In genomic region chr7:4740309-4740727, GRCm38 (mm10) we compare ENCODE assay signal across 8 mouse cellular contexts. TPM values are rescaled to one million over a fixed set of nuclear protein-coding genes. Genes with fewer than 3 reads are reported as not detected.
A peak's percentile ranks its signal among the peaks of the same experiment; 100 is the strongest.
DNase-seq lines count a peak whose midpoint lies in the region; ATAC-seq and TF ChIP-seq lines count a peak whose summit lies in the region.

No protein-coding gene starts in this region.

- peak; percentile 34 for ATAC-seq in embryonic facial prominence, embryonic 11.5 days (replicated peaks; ENCODE audit: insufficient number of reproducible peaks, low FRiP score, low TSS enrichment, low read depth)
- ATAC-seq in hindbrain, postnatal 0 days, result no peak; the same call in 1 of the 2 replicates
- ATAC-seq in neural tube, embryonic 12.5 days (ENCODE audit: low FRiP score, low read depth), result peak; percentile 48

- H3K79me2 ChIP-seq in liver, adult 2 months (ENCODE audit: control insufficient read depth, insufficient read depth, low read length), result 0 out of 2 replicates have a peak, but pooled peaks cover 2% of the 10 kb centered on the region

- 0 out of 2 replicates have a peak, but pooled peaks cover 5% of the 10 kb centered on the region for H3K4me1 ChIP-seq in liver, adult 2 months (ENCODE audit: control insufficient read depth, insufficient read depth, low read length)
- H3K4me1 ChIP-seq in embryonic facial prominence, embryonic 11.5 days (ENCODE audit: control insufficient read depth, insufficient read depth, low read length), result no peaks in the 10 kb centered on the region
- peaks cover 22% of the 10 kb centered on the region for H3K4me1 ChIP-seq in hindbrain, postnatal 0 days (ENCODE audit: insufficient read depth, low read length)
- H3K4me1 ChIP-seq in neural tube, embryonic 12.5 days, result peaks cover 31% of the 10 kb centered on the region

- H3K4me3 ChIP-seq in liver, adult 2 months (ENCODE audit: insufficient read depth, low read depth, low read length), result peak overlapping the region; percentile 67
- peak overlapping the region; percentile 81 for H3K4me3 ChIP-seq in embryonic facial prominence, embryonic 11.5 days (ENCODE audit: low read depth, low read length)
- H3K4me3 ChIP-seq in hindbrain, postnatal 0 days (ENCODE audit: low read length), result peak overlapping the region; percentile 74
- peak overlapping the region; percentile 71 for H3K4me3 ChIP-seq in neural tube, embryonic 12.5 days

- no peaks in the 10 kb centered on the region for H3K27me3 ChIP-seq in liver, adult 2 months (ENCODE audit: control insufficient read depth, insufficient read depth, low read length)
- no peaks in the 10 kb centered on the region for H3K27me3 ChIP-seq in embryonic facial prominence, embryonic 11.5 days (ENCODE audit: control insufficient read depth, insufficient read depth, low read length)
- H3K27me3 ChIP-seq in hindbrain, postnatal 0 days (ENCODE audit: insufficient read depth, low read length), result no peaks in the 10 kb centered on the region
- no peaks in the 10 kb centered on the region for H3K27me3 ChIP-seq in neural tube, embryonic 12.5 days (replicated peaks)

- no peaks in the 10 kb centered on the region for H3K36me3 ChIP-seq in liver, adult 2 months (ENCODE audit: control insufficient read depth, insufficient read depth, low read length)
- peaks cover 2% of the 10 kb centered on the region for H3K36me3 ChIP-seq in embryonic facial prominence, embryonic 11.5 days (replicated peaks; ENCODE audit: control insufficient read depth, insufficient read depth, low read depth, low read length)
- H3K36me3 ChIP-seq in hindbrain, postnatal 0 days (ENCODE audit: insufficient read depth, low read length), result no peaks in the 10 kb centered on the region
- peaks cover 16% of the 10 kb centered on the region for H3K36me3 ChIP-seq in neural tube, embryonic 12.5 days

- no peaks in the 10 kb centered on the region for H3K9me3 ChIP-seq in embryonic facial prominence, embryonic 11.5 days (replicated peaks; ENCODE audit: control insufficient read depth, low read length)
- H3K9me3 ChIP-seq in hindbrain, postnatal 0 days (ENCODE audit: low read length), result no peaks in the 10 kb centered on the region
- H3K9me3 ChIP-seq in neural tube, embryonic 12.5 days, result no peaks in the 10 kb centered on the region

- H3K27ac ChIP-seq in liver, adult 2 months (replicated peaks; ENCODE audit: insufficient read depth, low read depth, low read length), result peak overlapping the region; percentile 66
- peak overlapping the region; percentile 81 for H3K27ac ChIP-seq in embryonic facial prominence, embryonic 11.5 days (replicated peaks; ENCODE audit: low read depth, low read length)
- peak overlapping the region; percentile 92 for H3K27ac ChIP-seq in hindbrain, postnatal 0 days
- peak overlapping the region; percentile 68 for H3K27ac ChIP-seq in neural tube, embryonic 12.5 days

- H3K4me2 ChIP-seq in embryonic facial prominence, embryonic 11.5 days (ENCODE audit: low read depth, low read length), result peak overlapping the region; percentile 88
- peak overlapping the region; percentile 91 for H3K4me2 ChIP-seq in hindbrain, postnatal 0 days (ENCODE audit: low read depth, low read length)
- peak overlapping the region; percentile 86 for H3K4me2 ChIP-seq in neural tube, embryonic 12.5 days (replicated peaks)

- no peak for TF ChIP-seq POLR2A in liver, adult 2 months (IDR thresholded peaks at IDR 0.05; ENCODE audit: extremely low read depth, insufficient read depth, low read length)

- peak overlapping the region; percentile 91 for H3K9ac ChIP-seq in liver, adult 2 months (ENCODE audit: low read depth, low read length)
- peak overlapping the region; percentile 92 for H3K9ac ChIP-seq in embryonic facial prominence, embryonic 11.5 days (replicated peaks; ENCODE audit: low read length)
- H3K9ac ChIP-seq in hindbrain, postnatal 0 days (replicated peaks; ENCODE audit: low read length), result peak overlapping the region; percentile 91
- H3K9ac ChIP-seq in neural tube, embryonic 12.5 days, result peak overlapping the region; percentile 89

- under 1% methylated on average over 14 of the region's 14 CpGs for WGBS in liver, adult 2 months
- WGBS in embryonic facial prominence, embryonic 11.5 days, result 0% methylated on average over 14 of the region's 14 CpGs
- 2% methylated on average over 10 of the region's 14 CpGs for WGBS in hindbrain, postnatal 0 days
- WGBS in neural tube, embryonic 12.5 days, result 0% methylated on average over 13 of the region's 14 CpGs

- no peak for DNase-seq in liver, adult 2 months (ENCODE audit: extremely low read depth, low read depth, low spot score)
- no peak for DNase-seq in liver
- DNase-seq in embryonic facial prominence, embryonic 11.5 days (ENCODE audit: low spot score), result no peak
- DNase-seq in hindbrain, postnatal 0 days (ENCODE audit: low spot score), result no peak
- DNase-seq in gastrocnemius, adult 8-10 months (ENCODE audit: low spot score in 2 of 2), result no peak
- DNase-seq in layer of hippocampus, postnatal 25 days (ENCODE audit: extremely low spot score in 1 of 2, low spot score in 1 of 2), result no peak
- DNase-seq in thymus, postnatal 14 days, result no peak

- TF ChIP-seq CTCF in liver, adult 2 months (IDR thresholded peaks at IDR 0.05; ENCODE audit: low read depth, low read length), result no peak
- TF ChIP-seq CTCF in hindbrain, postnatal 0 days (IDR thresholded peaks at IDR 0.05; ENCODE audit: low read depth), result no peak

RNA-seq across cellular contexts. Expression of gene Kmt5c, which starts 0.4 kb away (rescaled TPM):
- total RNA-seq in liver, adult 2 months (2014; rRNA removed), result 7.8 and 9.5 TPM in 2 replicates
- 23.5 and 35.1 TPM in 2 replicates for polyA plus RNA-seq in liver, adult 2 months (2012; rRNA removed)
- 55.7 and 61.6 TPM in 2 replicates for polyA plus RNA-seq in embryonic facial prominence, embryonic 11.5 days (2014; fragmentation: Nextera tagmentation; extraction: Ambion mirVana)
- 29.3 and 39.5 TPM in 2 replicates for total RNA-seq in hindbrain, postnatal 0 days (2014; rRNA removed)
- polyA plus RNA-seq in hindbrain, postnatal 0 days (2015; fragmentation: Nextera tagmentation; extraction: Ambion mirVana), result 30.7 and 36.5 TPM in 2 replicates
- 96.5 and 98.5 TPM in 2 replicates for polyA plus RNA-seq in neural tube, embryonic 12.5 days (2016; fragmentation: Nextera tagmentation; extraction: Ambion mirVana)
- 1 to 10 TPM; 3.5 to 5.2 (median 4.8) TPM for total RNA-seq in gastrocnemius, adult 8-10 months (2022)
- total RNA-seq in layer of hippocampus, postnatal 25 days (2021), result 10 to 100 TPM; 23.5 to 34.3 TPM

RNA-seq across cellular contexts. Expression of gene Cox6b2, which starts 12.6 kb away (rescaled TPM):
- total RNA-seq in liver, adult 2 months (2014; rRNA removed), result not detected in 2 replicates
- 0.67 and 1.3 TPM in 2 replicates for polyA plus RNA-seq in liver, adult 2 months (2012; rRNA removed)
- polyA plus RNA-seq in embryonic facial prominence, embryonic 11.5 days (2014; fragmentation: Nextera tagmentation; extraction: Ambion mirVana), result 41.6 and 42.1 TPM in 2 replicates
- total RNA-seq in hindbrain, postnatal 0 days (2014; rRNA removed), result 10.6 and 37.2 TPM in 2 replicates
- 47.0 and 50.1 TPM in 2 replicates for polyA plus RNA-seq in hindbrain, postnatal 0 days (2015; fragmentation: Nextera tagmentation; extraction: Ambion mirVana)
- polyA plus RNA-seq in neural tube, embryonic 12.5 days (2016; fragmentation: Nextera tagmentation; extraction: Ambion mirVana), result 27.3 and 33.4 TPM in 2 replicates
- total RNA-seq in gastrocnemius, adult 8-10 months (2022), result not detected
- 1 to 10 TPM; 5.2 to 6.1 TPM for total RNA-seq in layer of hippocampus, postnatal 25 days (2021)

RNA-seq across cellular contexts. Expression of gene Tmem150b, which starts 15.3 kb away (rescaled TPM):
- total RNA-seq in liver, adult 2 months (2014; rRNA removed), result 0.07 and 0.28 TPM in 2 replicates
- polyA plus RNA-seq in liver, adult 2 months (2012; rRNA removed), result 0.19 and 0.44 TPM in 2 replicates
- not detected in 2 replicates for polyA plus RNA-seq in embryonic facial prominence, embryonic 11.5 days (2014; fragmentation: Nextera tagmentation; extraction: Ambion mirVana)
- total RNA-seq in hindbrain, postnatal 0 days (2014; rRNA removed), result not detected in 2 replicates
- polyA plus RNA-seq in hindbrain, postnatal 0 days (2015; fragmentation: Nextera tagmentation; extraction: Ambion mirVana), result 0.13 TPM in 2 replicates
- 0.11 and 0.14 TPM in 2 replicates for polyA plus RNA-seq in neural tube, embryonic 12.5 days (2016; fragmentation: Nextera tagmentation; extraction: Ambion mirVana)
- total RNA-seq in gastrocnemius, adult 8-10 months (2022), result not detected
- total RNA-seq in layer of hippocampus, postnatal 25 days (2021), result not detected

RNA-seq across cellular contexts. Expression of gene Fam71e2, which starts 30.8 kb away (rescaled TPM):
- total RNA-seq in liver, adult 2 months (2014; rRNA removed), result not detected in 2 replicates
- polyA plus RNA-seq in liver, adult 2 months (2012; rRNA removed), result not detected in 2 replicates
- not detected in 2 replicates for polyA plus RNA-seq in embryonic facial prominence, embryonic 11.5 days (2014; fragmentation: Nextera tagmentation; extraction: Ambion mirVana)
- not detected in 2 replicates for total RNA-seq in hindbrain, postnatal 0 days (2014; rRNA removed)
- polyA plus RNA-seq in hindbrain, postnatal 0 days (2015; fragmentation: Nextera tagmentation; extraction: Ambion mirVana), result not detected in 2 replicates
- not detected in 2 replicates for polyA plus RNA-seq in neural tube, embryonic 12.5 days (2016; fragmentation: Nextera tagmentation; extraction: Ambion mirVana)
- total RNA-seq in gastrocnemius, adult 8-10 months (2022), result not detected
- total RNA-seq in layer of hippocampus, postnatal 25 days (2021), result not detected

RNA-seq across cellular contexts. Expression of gene Il11, which starts 42.3 kb away (rescaled TPM):
- total RNA-seq in liver, adult 2 months (2014; rRNA removed), result not detected in 2 replicates
- 0.09 TPM in 1 of 2 replicates, not detected in the other for polyA plus RNA-seq in liver, adult 2 months (2012; rRNA removed)
- 0.21 TPM in 1 of 2 replicates, not detected in the other for polyA plus RNA-seq in embryonic facial prominence, embryonic 11.5 days (2014; fragmentation: Nextera tagmentation; extraction: Ambion mirVana)
- 2.0 TPM in 1 of 2 replicates, not detected in the other for total RNA-seq in hindbrain, postnatal 0 days (2014; rRNA removed)
- polyA plus RNA-seq in hindbrain, postnatal 0 days (2015; fragmentation: Nextera tagmentation; extraction: Ambion mirVana), result 1.1 and 1.3 TPM in 2 replicates
- 0.34 and 0.51 TPM in 2 replicates for polyA plus RNA-seq in neural tube, embryonic 12.5 days (2016; fragmentation: Nextera tagmentation; extraction: Ambion mirVana)
- total RNA-seq in gastrocnemius, adult 8-10 months (2022), result not detected
- under 1 TPM; 0.27 to 0.49 TPM for total RNA-seq in layer of hippocampus, postnatal 25 days (2021)
